Comparison of ENCODE assay signal across 8 mouse cellular contexts in genomic region chr2:129801231-129802029, GRCm38 (mm10). TPM values are rescaled to one million over a fixed set of nuclear protein-coding genes. Genes with fewer than 3 reads are reported as not detected.
DNase-seq lines count a peak whose midpoint lies in the region; ATAC-seq and TF ChIP-seq lines count a peak whose summit lies in the region.

No protein-coding gene starts in this region.

- in situ Hi-C loops in Patski (cut with MboI; ENCODE audit: low pct_unique_long_range_greater_than_20kb) = no loop called here

- peak; percentile 77 for ATAC-seq in Patski
- peak; percentile 85 for ATAC-seq in hindbrain, embryonic 13.5 days (ENCODE audit: low FRiP score)

- DNase-seq in Patski (ENCODE audit: low read depth, low spot score) = peak; percentile 50
- DNase-seq in cerebellum, postnatal 14 days = peak; percentile 97
- peak; percentile 93 to 94 for DNase-seq in frontal cortex, postnatal 25 days (ENCODE audit: low spot score in 2 of 2)
- DNase-seq in layer of hippocampus, postnatal 25 days (ENCODE audit: extremely low spot score in 1 of 2, low spot score in 1 of 2) = peak; percentile 98 to 99
- peak; percentile 94 for DNase-seq in lung, postnatal 14 days
- DNase-seq in ovary, postnatal 36 days (ENCODE audit: low spot score) = peak; percentile 93
- DNase-seq in thymus, postnatal 14 days = peak; percentile 90

- peak overlapping the region; percentile 96 for H3K9ac ChIP-seq in hindbrain, embryonic 13.5 days

- H3K4me2 ChIP-seq in hindbrain, embryonic 13.5 days = peak overlapping the region; percentile 93

- CTCF ChIA-PET in Patski (lab: Charles Lee) = interaction anchor here (1.5 to 3.4 kb wide), 3 partner anchors 11 to 69 kb away, joined by 4 to 14 read pairs (median 5); no protein-coding TSS in a partner anchor

- H3K4me1 ChIP-seq in hindbrain, embryonic 13.5 days (replicated peaks) = peaks cover 45% of the 10 kb centered on the region

- peak overlapping the region; percentile 97 for H3K27ac ChIP-seq in hindbrain, embryonic 13.5 days

- peaks cover 20% of the 10 kb centered on the region for H3K36me3 ChIP-seq in hindbrain, embryonic 13.5 days

- peak overlapping the region; percentile 92 for H3K4me3 ChIP-seq in hindbrain, embryonic 13.5 days

- no peak for TF ChIP-seq CTCF in Patski (IDR thresholded peaks at IDR 0.05)

- POLR2A ChIA-PET in Patski (lab: Charles Lee) = interaction anchor here (0.6 to 1.2 kb wide), 2 partner anchors 15 to 19 kb away, joined by 4 read pairs; no protein-coding TSS in a partner anchor

- under 1% methylated on average over 68 of the region's 73 CpGs for WGBS in hindbrain, embryonic 13.5 days

- no peaks in the 10 kb centered on the region for H3K27me3 ChIP-seq in Patski
- H3K27me3 ChIP-seq in hindbrain, embryonic 13.5 days = no peaks in the 10 kb centered on the region

- no peaks in the 10 kb centered on the region for H3K9me3 ChIP-seq in hindbrain, embryonic 13.5 days

RNA-seq across cellular contexts. Expression of gene Stk35, which starts 1.1 kb away (rescaled TPM):
- 14.2 TPM for polyA plus RNA-seq in Patski (2021)
- polyA plus RNA-seq in hindbrain, embryonic 13.5 days (2015; fragmentation: Nextera tagmentation; extraction: Ambion mirVana) = 8.2 and 8.7 TPM in 2 replicates
- 10 to 100 TPM; 26.1 to 26.2 TPM for total RNA-seq in layer of hippocampus, postnatal 25 days (2021)

Comparison
In these comparisons a context has a peak if more than half of its experiments do, and no peak if none do; other contexts are left out.
1. Peak in every context shown above with its lines: DNase-seq, ATAC-seq, H3K4me3 ChIP-seq and H3K27ac ChIP-seq.